Mouse (Mus musculus): ENCODE measurements around the gene Gm1673. TPM values are rescaled to one million over a fixed set of nuclear protein-coding genes. Genes with fewer than 3 reads are reported as not detected.

Gene Gm1673
- not detected for polyA plus RNA-seq (2017; shearing (Covaris generic))

DNA sequence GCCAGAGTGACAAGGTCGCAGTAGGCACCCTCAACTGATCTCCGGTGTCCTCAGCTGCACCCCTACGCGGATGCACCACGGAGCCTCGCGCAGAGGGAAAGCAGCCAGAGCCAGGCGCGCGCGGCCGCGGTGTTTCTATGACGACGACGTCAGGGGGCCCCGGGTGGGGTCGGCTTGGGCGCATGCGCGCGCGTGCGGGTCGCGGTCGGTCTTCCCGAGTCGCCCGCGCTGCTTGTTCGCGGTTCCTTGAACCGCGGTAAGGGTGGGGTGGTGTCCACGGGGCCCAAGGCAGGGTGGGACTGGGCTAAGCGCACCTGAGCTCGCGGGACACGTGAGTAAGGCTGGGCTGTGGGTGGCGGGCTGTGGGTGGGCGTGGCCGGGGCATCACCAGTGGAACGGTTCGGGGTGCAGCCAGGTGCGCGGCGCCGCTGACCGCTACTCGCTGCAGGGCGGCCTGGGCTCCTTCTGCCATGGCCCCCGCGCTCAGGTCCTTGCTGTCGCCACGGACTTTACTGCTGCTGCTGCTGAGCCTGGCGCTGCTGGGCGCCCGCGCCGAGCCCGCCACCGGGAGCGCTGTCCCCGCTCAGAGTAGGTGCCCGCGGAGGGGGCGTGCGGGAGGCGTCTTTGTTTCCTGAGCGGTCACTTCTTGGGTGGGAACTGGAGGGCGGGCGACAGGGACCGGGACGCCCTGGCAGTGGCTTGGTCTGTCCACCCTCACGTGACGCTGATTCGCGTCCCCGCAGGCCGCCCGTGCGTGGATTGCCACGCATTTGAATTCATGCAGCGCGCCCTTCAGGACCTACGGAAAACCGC is at the start of gene Gm1673:
Gene Gm1673 (plus strand): TSS at position 125 of the 813 bp plus-strand sequence.

DNA sequence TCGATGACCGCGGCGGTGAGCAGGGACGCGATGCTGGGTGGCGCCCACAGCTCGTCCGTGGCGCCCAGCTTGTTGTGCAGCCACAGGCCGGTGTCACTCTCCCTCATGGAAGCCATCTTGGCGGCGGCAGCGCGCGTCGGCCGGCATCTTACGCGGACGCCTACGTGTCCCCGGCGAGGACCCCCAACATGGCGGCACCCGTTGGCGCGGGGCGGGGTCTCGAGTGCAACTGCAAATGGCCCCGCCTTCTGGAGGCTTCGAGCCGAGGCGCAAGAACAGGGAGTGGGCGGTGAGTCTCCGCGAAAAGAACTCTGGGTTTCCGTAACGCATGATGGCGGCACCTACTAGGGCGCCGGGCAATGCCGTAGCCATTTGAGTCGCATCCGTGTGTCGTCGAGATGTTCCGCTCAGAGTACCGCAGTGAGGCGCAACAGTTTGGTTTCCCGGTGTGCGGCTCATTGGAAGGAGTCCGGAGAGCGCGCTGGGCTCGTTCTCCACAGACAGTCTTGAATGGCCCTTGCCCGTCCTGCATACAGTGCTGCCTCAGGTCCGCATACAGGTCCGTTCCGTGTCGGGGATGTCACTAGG is 47.0 kb upstream of the Gm1673 start, which contains the start of gene Nelfa:
Gene Nelfa (minus strand): TSS at position 294 of the 588 bp plus-strand sequence.

DNA sequence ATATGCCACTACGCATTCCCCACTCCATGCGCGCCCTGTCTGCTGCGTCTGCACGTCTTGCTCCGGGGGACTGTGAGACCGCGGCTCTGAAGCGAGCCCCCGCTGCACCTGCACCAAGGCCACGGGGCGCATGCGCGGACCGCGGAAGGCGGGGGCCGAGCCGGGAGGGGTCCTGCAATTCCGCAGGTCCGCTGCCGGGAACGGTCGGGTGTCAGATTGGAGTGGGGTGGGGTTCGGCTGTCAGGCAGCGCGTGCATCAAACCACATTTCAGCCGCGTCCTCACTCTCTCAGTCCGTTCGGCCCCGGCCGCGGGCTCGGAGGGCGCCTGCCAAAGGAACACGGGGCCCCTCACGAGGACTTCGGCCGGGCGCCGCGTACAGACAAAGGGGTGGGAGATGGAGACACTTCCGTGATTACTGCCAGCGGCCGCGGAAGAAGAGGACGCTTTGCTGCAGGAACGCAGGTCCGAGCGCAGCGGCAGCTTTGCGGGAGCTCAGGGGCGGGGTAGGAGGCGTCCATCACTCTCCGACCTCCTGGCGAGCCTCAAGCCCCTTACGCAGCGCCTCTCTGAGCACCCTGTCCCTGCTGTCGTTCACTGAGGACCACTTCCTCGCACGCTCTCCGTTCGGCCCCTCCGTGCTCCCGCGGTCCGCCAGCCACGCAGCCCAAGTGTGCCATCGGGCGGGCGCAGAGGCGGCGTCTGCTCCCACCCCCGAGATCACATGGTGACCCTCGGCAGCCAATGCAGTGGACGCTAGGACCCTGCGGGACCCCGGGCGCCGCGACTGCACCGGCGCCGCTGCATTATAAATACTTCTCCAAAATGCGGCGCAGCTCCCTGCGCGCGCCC is 12.8 kb downstream of the Gm1673 start, which contains the start of gene Nat8l:
Gene Nat8l (plus strand): TSS at position 142 of the 851 bp plus-strand sequence.

Other genes starting within 250 kb of the Gm1673 start
- gene Letm1, start 200.6 kb upstream of the Gm1673 start, polyA plus RNA-seq (2017; shearing (Covaris generic)) = 100 to 1,000 TPM in 1 of 2 experiments, 10 to 100 TPM in 1; 96.4 to 113 TPM
- 10 to 100 TPM; 23.5 to 29.7 TPM for gene Nsd2, start 162.7 kb upstream of the Gm1673 start, polyA plus RNA-seq (2017; shearing (Covaris generic))
- 10 to 100 TPM; 45.7 to 51.7 TPM for gene Nelfa, start 47.0 kb upstream of the Gm1673 start, polyA plus RNA-seq (2017; shearing (Covaris generic))
- under 1 TPM in 1 of 2 experiments, not detected in 1; 0.28 TPM for gene Nat8l, start 12.6 kb downstream of the Gm1673 start, polyA plus RNA-seq (2017; shearing (Covaris generic))
- gene Poln, start 186.0 kb downstream of the Gm1673 start, polyA plus RNA-seq (2017; shearing (Covaris generic)) = 1 to 10 TPM; 1.2 to 2.5 TPM
- 10 to 100 TPM; 72.8 to 76.0 TPM for gene Haus3, start 186.1 kb downstream of the Gm1673 start, polyA plus RNA-seq (2017; shearing (Covaris generic))
- gene Mxd4, start 204.3 kb downstream of the Gm1673 start, polyA plus RNA-seq (2017; shearing (Covaris generic)) = 10 to 100 TPM; 57.2 to 84.6 TPM